Mouse (Mus musculus): ENCODE data around the gene G0s2. TPM values are rescaled to one million over a fixed set of nuclear protein-coding genes. Genes with fewer than 3 reads are reported as not detected.
"Not testable (repeated sequence)": the region's sequence is repeated elsewhere in the genome, so short reads cannot be mapped to it uniquely, and the experiment has no call there.

G0s2 gene
- polyA plus RNA-seq, 1 experiment from 2014 or later, result 21.3 TPM

GRCm38 (mm10) chr1:193255032-193255431, 18.0 kb downstream of the G0s2 start:
- no peak for DNase-seq (ENCODE audit: low spot score)

DNA sequence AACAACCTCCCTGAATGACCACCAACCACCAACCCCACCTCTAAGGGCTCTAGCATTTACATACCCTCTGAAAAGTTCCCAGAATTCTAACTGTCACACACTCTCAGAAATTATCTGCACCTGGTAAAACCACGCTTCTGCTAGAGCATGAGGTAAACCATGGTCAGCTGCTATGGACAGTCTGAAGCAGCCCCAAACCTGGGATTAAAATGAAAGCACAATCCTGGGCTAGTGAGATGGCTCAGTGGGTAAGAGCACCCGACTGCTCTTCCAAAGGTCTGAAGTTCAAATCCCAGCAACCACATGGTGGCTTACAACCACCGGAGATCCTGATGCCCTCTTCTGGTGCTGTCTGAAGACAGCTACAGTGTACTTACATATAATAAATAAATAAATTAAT, 19.1 kb downstream of the G0s2 start:
- DNase-seq (ENCODE audit: low spot score), result not testable (repeated sequence)

DNA sequence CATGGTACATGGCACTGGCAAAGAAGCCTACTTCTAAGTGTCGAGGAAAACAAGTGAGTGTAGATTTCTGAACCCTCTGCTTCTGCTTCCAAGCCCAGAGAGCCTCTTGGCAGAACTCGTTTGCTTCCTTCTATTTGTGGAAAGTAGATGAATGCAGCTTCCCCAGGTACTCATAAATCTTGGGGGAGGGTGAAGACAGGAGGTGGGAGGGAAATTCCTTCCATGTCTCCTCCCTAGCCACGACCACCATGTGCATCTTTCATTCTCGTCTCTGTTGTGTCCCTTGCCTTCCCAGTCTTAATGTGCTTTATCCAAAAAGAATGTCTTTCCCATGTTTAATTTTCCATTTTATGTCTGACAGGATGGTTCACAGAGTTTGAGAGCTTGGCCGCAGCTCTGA, 20.4 kb downstream of the G0s2 start:
- no peak for DNase-seq (ENCODE audit: low spot score)

- no peak for DNase-seq (ENCODE audit: low spot score)
Measured at GRCm38 (mm10) chr1:193251386-193251785, 21.6 kb downstream of the G0s2 start.

- no peak for DNase-seq (ENCODE audit: low spot score)
Measured at GRCm38 (mm10) chr1:193250026-193250425, 23.0 kb downstream of the G0s2 start.

DNA sequence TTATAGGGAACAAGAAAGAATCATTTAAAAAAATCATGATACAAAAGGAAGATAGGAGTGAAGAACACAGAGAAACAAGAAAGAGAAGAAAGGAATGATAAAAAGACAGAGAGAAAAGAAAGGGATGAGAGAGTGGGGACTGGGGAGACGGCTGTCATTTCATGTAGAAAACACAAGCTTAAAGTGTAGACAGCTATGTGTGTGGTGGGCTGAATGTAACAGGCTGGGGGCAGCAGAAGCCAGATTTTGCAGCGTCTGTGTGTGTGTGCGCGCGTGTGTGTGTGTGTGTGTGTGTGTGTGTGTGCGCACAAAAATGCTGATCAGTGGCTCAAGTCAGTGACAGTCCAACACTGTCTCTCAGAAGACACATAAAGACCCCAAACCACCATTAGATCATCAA, 28.8 kb downstream of the G0s2 start:
- no peak for DNase-seq (ENCODE audit: low spot score)

DNA sequence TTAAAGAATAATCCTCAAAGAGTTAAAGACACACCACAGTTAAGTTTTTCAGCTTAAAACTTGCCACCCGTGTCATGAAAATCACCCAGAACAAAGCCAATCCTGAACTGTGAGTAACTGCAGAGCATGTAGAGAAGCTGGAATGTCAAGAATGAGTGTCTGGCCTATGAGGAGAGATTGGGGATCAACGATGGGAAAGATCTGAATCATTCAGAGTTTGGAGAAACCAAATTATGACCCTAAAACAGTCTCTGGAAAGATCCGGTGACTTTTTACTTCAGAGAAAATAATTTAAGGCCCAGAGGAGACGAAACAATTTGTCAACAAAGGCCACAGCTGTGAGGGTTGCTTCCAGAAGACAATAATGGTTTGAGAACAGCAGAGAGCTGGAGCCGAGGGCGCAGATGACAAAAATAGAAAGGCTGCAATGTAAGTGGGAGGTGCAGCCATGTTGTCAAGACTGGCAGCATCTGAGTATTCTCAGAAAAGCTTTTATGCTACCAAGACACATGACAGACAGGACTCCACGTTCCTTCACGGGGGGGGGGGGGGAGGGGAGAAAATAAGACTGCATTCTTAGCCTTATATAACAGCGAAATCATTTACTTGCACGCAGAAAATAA, 29.3 kb downstream of the G0s2 start:
- DNase-seq (ENCODE audit: low spot score), result no peak

GRCm38 (mm10) chr1:193242863-193243262, 30.2 kb downstream of the G0s2 start:
- peak; percentile 34 for DNase-seq (ENCODE audit: low spot score)

GRCm38 (mm10) chr1:193242238-193242637, 30.8 kb downstream of the G0s2 start:
- no peak for DNase-seq (ENCODE audit: low spot score)

DNA sequence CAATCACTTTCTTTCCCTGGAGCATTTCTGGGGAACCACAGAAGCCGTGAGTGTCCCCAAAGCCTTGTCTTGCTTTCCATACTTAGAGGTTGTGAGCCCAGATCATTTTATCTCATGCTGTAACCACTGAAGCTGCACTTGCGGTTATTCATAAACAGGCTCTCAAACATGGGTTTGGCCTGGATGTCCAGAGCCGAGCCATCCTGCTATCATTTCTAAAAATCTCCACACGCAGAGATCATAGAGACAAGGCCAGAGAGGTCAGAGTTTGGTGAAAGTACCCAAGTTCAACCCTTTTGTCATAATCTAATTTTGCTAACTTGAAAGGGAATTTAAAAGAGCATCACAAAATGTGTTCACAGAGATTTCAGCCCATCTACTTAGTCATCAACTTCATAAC, 31.6 kb downstream of the G0s2 start:
- no peak for DNase-seq (ENCODE audit: low spot score)

DNA sequence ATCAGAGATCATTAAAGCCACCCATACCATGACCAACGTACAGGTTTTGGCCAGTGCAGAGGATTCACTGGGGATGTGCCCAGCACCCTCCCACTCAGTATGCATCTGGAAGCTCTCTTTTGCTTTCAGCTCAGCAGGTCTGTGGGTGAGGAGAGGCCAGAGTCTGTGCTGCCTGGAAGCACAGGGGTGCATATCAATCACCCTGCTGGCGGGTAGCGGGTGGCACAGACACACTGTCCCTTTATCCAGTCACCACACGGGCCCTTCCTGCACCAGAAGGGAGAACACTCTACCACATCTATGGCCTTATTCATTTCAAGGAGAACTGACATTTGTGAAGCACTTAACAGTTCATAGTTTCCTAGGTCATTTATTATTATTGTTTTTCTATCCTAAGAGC, 34.6 kb downstream of the G0s2 start:
- no peak for DNase-seq (ENCODE audit: low spot score)

GRCm38 (mm10) chr1:193234930-193235329, 38.1 kb downstream of the G0s2 start:
- no peak for DNase-seq (ENCODE audit: low spot score)

- no peak for DNase-seq (ENCODE audit: low spot score)
Measured at GRCm38 (mm10) chr1:193234130-193234645, 38.8 kb downstream of the G0s2 start.

DNA sequence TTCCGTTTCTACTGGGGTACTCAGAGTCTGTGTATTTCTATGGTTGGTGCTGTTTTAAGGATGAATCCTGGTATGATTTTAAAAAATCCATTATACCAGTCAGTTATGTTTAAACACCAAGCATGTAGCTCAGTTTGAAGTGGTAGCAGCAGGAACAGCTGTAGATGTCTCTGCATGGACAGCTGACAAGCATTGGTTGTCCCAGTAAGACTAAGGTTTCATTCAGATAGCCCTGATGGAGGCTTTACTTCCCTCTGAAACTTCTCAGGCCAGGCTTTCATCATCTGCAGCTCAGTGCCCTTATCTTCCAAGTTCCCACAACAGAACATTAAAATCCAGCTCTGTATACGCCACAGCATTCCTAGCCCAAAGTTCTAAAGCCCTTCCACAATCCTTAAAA, 40.3 kb downstream of the G0s2 start:
- no peak for DNase-seq (ENCODE audit: low spot score)

- DNase-seq (ENCODE audit: low spot score), result peak; percentile 49
Measured at GRCm38 (mm10) chr1:193230935-193231334, 42.1 kb downstream of the G0s2 start.

GRCm38 (mm10) chr1:193230531-193230930, 42.5 kb downstream of the G0s2 start:
- DNase-seq (ENCODE audit: low spot score), result no peak

DNA sequence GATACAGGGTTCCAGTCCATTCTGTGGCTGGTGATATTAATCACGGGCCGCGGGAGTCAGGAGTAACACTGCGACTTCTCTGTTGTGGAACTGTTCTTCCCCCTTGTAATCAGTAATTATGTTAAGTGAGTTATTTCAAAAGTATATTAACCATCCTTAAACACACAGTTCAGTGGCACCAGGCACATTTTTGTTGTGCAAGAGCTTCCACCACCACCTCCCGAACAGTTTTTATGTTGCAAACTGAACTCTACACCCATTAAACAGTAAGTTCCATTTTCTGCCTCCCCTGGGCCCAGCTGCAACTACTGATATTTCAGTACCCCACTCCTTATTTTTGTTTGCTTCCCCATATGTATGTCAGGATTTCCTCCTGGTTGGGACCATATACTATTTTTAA, 43.4 kb downstream of the G0s2 start:
- DNase-seq (ENCODE audit: low spot score), result no peak

DNA sequence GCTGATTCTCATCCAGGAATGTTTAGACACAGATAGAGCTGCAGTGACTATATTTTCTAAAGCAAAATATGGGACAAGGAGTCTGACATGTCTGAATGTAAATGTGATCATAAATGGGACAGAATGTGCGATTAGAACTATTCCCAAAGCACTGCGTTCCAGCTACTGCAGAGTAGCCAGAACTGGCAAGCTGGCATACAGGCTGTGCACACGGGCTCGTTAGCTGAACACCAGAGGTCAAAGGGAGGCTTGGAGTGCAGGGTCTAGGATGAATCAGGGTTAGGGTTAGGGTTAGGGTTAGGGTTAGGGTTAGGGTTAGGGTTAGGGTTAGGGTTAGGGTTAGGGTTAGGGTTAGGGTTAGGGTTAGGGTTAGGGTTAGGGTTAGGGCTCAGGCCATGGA, 45.5 kb downstream of the G0s2 start:
- no peak for DNase-seq (ENCODE audit: low spot score)

DNA sequence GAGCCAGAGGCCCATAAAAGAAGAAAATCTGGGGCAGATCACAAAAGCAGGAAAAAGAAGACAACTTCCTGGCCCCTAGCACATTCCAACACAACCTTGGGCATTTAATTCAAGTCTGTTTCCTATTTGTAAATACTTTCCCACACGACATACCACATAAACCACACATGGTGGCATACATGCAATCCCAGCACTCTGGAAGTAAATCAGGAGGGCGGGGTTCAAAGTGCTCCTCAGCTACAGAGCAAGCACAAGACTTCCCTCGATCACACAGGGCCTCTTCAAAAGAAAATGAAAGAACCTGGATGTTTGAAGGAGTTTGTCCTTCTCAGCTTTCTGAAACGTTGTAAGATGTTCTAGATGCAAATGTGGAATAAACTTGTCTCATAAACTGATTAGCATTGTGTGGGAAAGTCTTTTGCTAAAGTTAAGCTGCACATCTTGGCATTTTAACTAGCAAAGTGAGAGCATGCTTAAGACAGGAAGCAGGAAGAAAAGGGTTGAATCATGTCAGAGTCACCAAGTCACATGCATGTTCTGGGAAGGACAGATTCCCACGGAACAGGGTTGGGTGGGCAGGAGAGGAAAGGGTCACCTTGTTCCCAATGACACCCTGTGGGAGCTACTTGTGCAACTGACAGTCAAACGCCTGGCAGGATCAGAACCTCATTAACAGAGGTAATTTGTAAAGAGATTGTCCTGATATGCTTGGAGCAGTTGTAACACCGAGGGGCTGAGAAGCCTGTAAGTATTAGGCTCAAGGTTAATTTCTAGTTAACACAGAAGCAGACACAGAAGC, 46.1 kb downstream of the G0s2 start:
- no peak for DNase-seq (ENCODE audit: low spot score)

GRCm38 (mm10) chr1:193226114-193226513, 46.9 kb downstream of the G0s2 start:
- DNase-seq (ENCODE audit: low spot score), result no peak

DNA sequence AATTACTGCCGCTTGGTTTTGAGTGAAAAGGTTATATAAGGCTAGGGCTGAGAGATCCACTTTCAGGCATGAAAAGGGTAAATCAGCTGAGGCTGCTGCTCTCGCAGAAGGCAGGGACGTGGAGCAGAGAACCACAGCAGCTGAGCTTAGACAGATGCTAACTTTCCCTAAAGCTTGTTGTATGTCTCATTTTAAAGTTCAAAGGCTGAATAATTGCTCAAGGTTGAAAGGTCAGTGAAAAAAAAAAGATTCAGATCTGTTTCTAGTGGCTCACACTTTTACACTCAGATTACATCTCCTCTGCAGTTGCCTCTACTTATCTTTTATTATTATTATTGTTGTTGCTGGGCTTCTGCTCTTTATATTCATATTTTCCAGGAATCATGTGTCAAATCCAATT, 47.5 kb downstream of the G0s2 start:
- no peak for DNase-seq (ENCODE audit: low spot score)
